ENCODE assay signal across 11 mouse cellular contexts in genomic region chr8:80830141-80830540, GRCm38 (mm10). TPM values are rescaled to one million over a fixed set of nuclear protein-coding genes. Genes with fewer than 3 reads are reported as not detected.
DNase-seq lines count a peak whose midpoint lies in the region; ATAC-seq and TF ChIP-seq lines count a peak whose summit lies in the region.
"Had no signal": no experiment of that assay in that cellular context is flagged by ENCODE, and none has a peak within 500 bp of the region (broad histone marks: within the 10 kb centered on the region; RNA-seq: fewer than 3 reads in every experiment).

No protein-coding gene starts in this region.

- H3K27me3 ChIP-seq in forebrain, embryonic 12.5 days, result no peaks in the 10 kb centered on the region
- H3K27me3 ChIP-seq in forebrain, embryonic 10.5 days (ENCODE audit: poor library complexity, severe bottlenecking), result no peaks in the 10 kb centered on the region
- H3K27me3 ChIP-seq in kidney, postnatal 0 days (ENCODE audit: insufficient read depth, low read length), result no peaks in the 10 kb centered on the region
- H3K27me3 ChIP-seq in embryonic facial prominence, embryonic 13.5 days, result no peaks in the 10 kb centered on the region
- H3K27me3 ChIP-seq in intestine, embryonic 15.5 days (replicated peaks), result no peaks in the 10 kb centered on the region
- H3K27me3 ChIP-seq: Patski had no signal

- no peak for TF ChIP-seq CTCF in kidney, postnatal 0 days (IDR thresholded peaks at IDR 0.05; ENCODE audit: low read depth)

- no peak for DNase-seq in forebrain, embryonic 10.5 days (ENCODE audit: extremely low spot score, low spot score)
- DNase-seq in kidney, postnatal 0 days (ENCODE audit: low spot score), result no peak
- DNase-seq in kidney, adult 18-20 months, result no peak
- DNase-seq in MN1 (ENCODE audit: low spot score), result no peak
- DNase-seq in gastrocnemius, postnatal 4 days (ENCODE audit: low spot score in 2 of 2), result no peak
- DNase-seq: lung, adult 18-20 months; right cerebral cortex, postnatal 4 days had no signal

- peak overlapping the region; percentile 33 for H3K27ac ChIP-seq in forebrain, embryonic 12.5 days
- no peak overlapping the region for H3K27ac ChIP-seq in forebrain, embryonic 10.5 days
- H3K27ac ChIP-seq in kidney, postnatal 0 days, result 0 out of 2 replicates have a peak overlapping the region, but pooled peaks have one; percentile 48
- peak overlapping the region; percentile 65 for H3K27ac ChIP-seq in embryonic facial prominence, embryonic 13.5 days
- 0 out of 2 replicates have a peak overlapping the region, but pooled peaks have one; percentile 54 for H3K27ac ChIP-seq in intestine, embryonic 15.5 days

- peaks cover 16% of the 10 kb centered on the region for H3K4me1 ChIP-seq in forebrain, embryonic 12.5 days
- peaks cover 24% of the 10 kb centered on the region for H3K4me1 ChIP-seq in forebrain, embryonic 10.5 days
- peaks cover 34% of the 10 kb centered on the region for H3K4me1 ChIP-seq in kidney, postnatal 0 days (replicated peaks; ENCODE audit: insufficient read depth, low read length)
- H3K4me1 ChIP-seq in embryonic facial prominence, embryonic 13.5 days, result peaks cover 50% of the 10 kb centered on the region
- peaks cover 23% of the 10 kb centered on the region for H3K4me1 ChIP-seq in intestine, embryonic 15.5 days (replicated peaks)

- no peak overlapping the region for H3K4me3 ChIP-seq in forebrain, embryonic 12.5 days (replicated peaks)
- H3K4me3 ChIP-seq in forebrain, embryonic 10.5 days, result no peak overlapping the region
- no peak overlapping the region for H3K4me3 ChIP-seq in kidney, postnatal 0 days (replicated peaks; ENCODE audit: low read depth, low read length)
- no peak overlapping the region for H3K4me3 ChIP-seq in embryonic facial prominence, embryonic 13.5 days
- H3K4me3 ChIP-seq in intestine, embryonic 15.5 days (replicated peaks), result no peak overlapping the region

- H3K36me3 ChIP-seq in forebrain, embryonic 12.5 days (replicated peaks), result no peaks in the 10 kb centered on the region
- no peaks in the 10 kb centered on the region for H3K36me3 ChIP-seq in forebrain, embryonic 10.5 days (replicated peaks)
- H3K36me3 ChIP-seq in kidney, postnatal 0 days (ENCODE audit: insufficient read depth, low read length), result no peaks in the 10 kb centered on the region
- no peaks in the 10 kb centered on the region for H3K36me3 ChIP-seq in embryonic facial prominence, embryonic 13.5 days
- no peaks in the 10 kb centered on the region for H3K36me3 ChIP-seq in intestine, embryonic 15.5 days

- ATAC-seq in forebrain, embryonic 12.5 days (ENCODE audit: low FRiP score), result no peak
- ATAC-seq in kidney, postnatal 0 days (replicated peaks; ENCODE audit: low FRiP score, low read depth), result no peak
- no peak for ATAC-seq in embryonic facial prominence, embryonic 13.5 days (ENCODE audit: insufficient number of reproducible peaks, insufficient read depth, low FRiP score, low TSS enrichment, low read depth)
- ATAC-seq in intestine, embryonic 15.5 days, result no peak

- no peak overlapping the region for H3K4me2 ChIP-seq in forebrain, embryonic 12.5 days
- H3K4me2 ChIP-seq in kidney, postnatal 0 days (ENCODE audit: low read length), result no peak overlapping the region
- H3K4me2 ChIP-seq in embryonic facial prominence, embryonic 13.5 days, result peak overlapping the region; percentile 12; the same call in 1 of the 2 replicates
- H3K4me2 ChIP-seq in intestine, embryonic 15.5 days (replicated peaks), result no peak overlapping the region

- no peaks in the 10 kb centered on the region for H3K9me3 ChIP-seq in forebrain, embryonic 12.5 days
- H3K9me3 ChIP-seq in forebrain, embryonic 10.5 days, result no peaks in the 10 kb centered on the region
- H3K9me3 ChIP-seq in kidney, postnatal 0 days (replicated peaks; ENCODE audit: low read length), result no peaks in the 10 kb centered on the region
- no peaks in the 10 kb centered on the region for H3K9me3 ChIP-seq in embryonic facial prominence, embryonic 13.5 days
- H3K9me3 ChIP-seq in intestine, embryonic 15.5 days, result no peaks in the 10 kb centered on the region

- WGBS in forebrain, embryonic 12.5 days, result 52% methylated on average over 7 of the region's 7 CpGs
- 70% methylated on average over 7 of the region's 7 CpGs for WGBS in forebrain, embryonic 10.5 days
- WGBS in kidney, postnatal 0 days, result 36% methylated on average over 7 of the region's 7 CpGs
- WGBS in embryonic facial prominence, embryonic 13.5 days, result 31% methylated on average over 7 of the region's 7 CpGs
- 55% methylated on average over 7 of the region's 7 CpGs for WGBS in intestine, embryonic 15.5 days

- H3K9ac ChIP-seq in forebrain, embryonic 12.5 days, result no peak overlapping the region
- H3K9ac ChIP-seq in kidney, postnatal 0 days (ENCODE audit: low read depth, low read length), result no peak overlapping the region
- no peak overlapping the region for H3K9ac ChIP-seq in embryonic facial prominence, embryonic 13.5 days
- H3K9ac ChIP-seq in intestine, embryonic 15.5 days, result no peak overlapping the region

RNA-seq across cellular contexts. Expression of gene Gab1, which starts 50.2 kb away (rescaled TPM):
- 15.3 and 15.6 TPM in 2 replicates for polyA plus RNA-seq in forebrain, embryonic 12.5 days (2016; fragmentation: Nextera tagmentation; extraction: Ambion mirVana)
- polyA plus RNA-seq in forebrain, embryonic 10.5 days (2016; fragmentation: Nextera tagmentation; extraction: Ambion mirVana), result 10.1 and 11.4 TPM in 2 replicates
- polyA plus RNA-seq in kidney, postnatal 0 days (2015; fragmentation: Nextera tagmentation; extraction: Ambion mirVana), result 14.1 and 14.9 TPM in 2 replicates
- polyA plus RNA-seq in embryonic facial prominence, embryonic 13.5 days (2015; fragmentation: Nextera tagmentation; extraction: Ambion mirVana), result 22.2 and 22.7 TPM in 2 replicates
- polyA plus RNA-seq in intestine, embryonic 15.5 days (2015; fragmentation: Nextera tagmentation; extraction: Ambion mirVana), result 13.5 and 14.3 TPM in 2 replicates
- total RNA-seq in gastrocnemius, postnatal 4 days (2021), result 10 to 100 TPM; 32.3 to 36.0 TPM
